Mouse (Mus musculus): ENCODE results near the gene Srebf2.

The Srebf2 gene

GRCm38 (mm10) chr15:82158243-82159035, 11.5 kb downstream of the Srebf2 start:
- DNase-seq, result no peak

GRCm38 (mm10) chr15:82159471-82159870, 12.5 kb downstream of the Srebf2 start:
- DNase-seq, result no peak

DNA sequence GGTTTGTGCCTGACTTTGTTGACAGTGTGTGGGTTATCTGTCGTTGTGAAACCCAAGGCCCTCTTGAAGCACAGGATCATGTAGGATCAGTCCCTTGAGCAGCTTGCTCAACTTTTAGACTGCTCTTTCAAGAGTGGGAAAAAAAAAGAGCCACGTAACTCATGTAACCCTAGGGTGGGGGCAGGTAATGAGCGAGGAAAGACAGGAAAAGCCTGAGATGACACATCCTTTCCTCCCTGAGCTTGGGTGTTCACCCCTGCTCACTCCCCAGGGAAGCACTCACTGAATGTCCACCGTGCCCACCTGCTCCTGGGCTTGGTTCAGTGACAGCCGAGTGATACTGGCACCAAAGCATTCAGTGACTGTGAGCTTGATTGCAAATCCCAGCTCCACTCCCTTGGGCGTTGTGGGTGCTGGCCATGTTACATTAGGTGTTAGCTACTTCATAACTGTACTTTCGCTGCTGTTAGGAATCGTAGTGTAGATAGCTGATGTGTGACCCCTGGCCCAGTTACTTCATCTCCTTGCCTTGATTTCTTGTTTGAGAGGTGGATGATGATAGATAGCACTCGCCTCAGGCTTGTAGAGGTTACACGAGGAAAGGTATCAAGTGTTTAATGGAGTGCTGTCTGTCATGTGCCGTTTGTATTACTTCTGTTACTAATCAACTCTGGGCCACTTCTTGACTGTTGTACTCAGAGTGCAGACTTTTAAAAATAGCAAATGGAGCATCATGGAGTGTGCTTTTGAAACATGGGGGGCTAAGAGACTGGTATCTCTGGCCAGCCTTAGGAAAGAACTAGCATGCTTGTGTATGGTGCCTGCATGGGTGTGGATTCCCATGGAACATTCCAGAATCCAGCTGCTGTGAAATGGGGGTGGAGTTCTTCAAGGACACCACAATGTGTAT, 14.0 kb downstream of the Srebf2 start:
- no peak for DNase-seq

- no peak for DNase-seq
These were observed 15.1 kb downstream of the Srebf2 start for GRCm38 (mm10) chr15:82161965-82162600.

DNA sequence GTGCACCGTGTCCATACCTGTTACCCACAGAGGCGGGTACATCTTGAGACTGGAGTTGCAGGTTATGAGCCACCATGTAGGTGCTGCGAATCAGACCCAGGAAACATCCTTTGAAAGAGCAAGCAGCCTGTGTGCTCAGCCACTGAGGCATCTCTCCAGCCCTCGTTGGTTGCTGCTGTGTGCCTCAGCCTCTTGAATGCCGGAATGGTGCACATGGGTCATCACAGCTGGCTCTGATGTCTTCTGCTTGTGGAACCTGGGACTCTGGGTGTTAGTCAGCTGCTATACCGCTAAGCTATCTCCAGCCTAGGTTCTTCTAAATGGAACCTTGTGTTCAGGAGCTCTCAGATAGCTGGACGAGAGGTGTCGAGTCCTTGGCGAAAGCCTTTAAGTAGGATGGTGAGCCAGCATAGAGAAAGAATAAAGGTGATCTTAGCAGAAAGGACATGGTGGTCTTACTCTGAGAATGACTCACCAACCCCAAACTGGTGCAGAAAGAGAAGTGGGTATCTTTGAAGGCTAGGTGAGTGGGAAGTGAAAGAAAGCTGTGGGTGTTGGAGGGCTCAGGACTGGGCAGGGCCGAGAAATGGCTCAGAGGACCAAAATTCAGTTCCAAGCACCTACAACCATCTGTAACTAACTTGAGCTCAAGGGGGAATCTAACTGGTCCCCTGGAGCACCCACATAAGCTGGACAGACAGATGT, 16.5 kb downstream of the Srebf2 start:
- no peak for DNase-seq

DNA sequence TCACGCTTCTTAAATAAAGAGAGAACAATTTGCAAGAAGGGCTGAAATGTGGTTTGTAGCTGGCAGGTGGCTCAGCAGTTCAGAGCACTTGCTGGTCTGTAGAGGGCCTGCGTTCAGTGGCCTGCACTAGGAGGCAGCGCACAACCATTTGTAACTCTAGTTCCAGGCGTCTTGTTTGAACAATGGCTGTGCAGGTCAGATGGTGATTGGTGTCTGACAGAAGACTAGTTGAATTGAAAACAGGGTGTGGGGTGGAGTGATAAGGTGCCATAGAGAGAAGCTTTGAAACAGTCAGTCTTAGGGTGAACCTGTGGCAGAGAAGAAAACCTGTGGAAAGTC, 17.0 kb downstream of the Srebf2 start:
- no peak for DNase-seq

- DNase-seq, result no peak
These were observed 17.5 kb downstream of the Srebf2 start for GRCm38 (mm10) chr15:82164496-82164895.

GRCm38 (mm10) chr15:82165332-82166239, 18.6 kb downstream of the Srebf2 start:
- peak; percentile 95 for DNase-seq

- DNase-seq, result peak; percentile 73
These were observed 19.5 kb downstream of the Srebf2 start for GRCm38 (mm10) chr15:82166240-82167100.

GRCm38 (mm10) chr15:82167201-82168168, 20.5 kb downstream of the Srebf2 start:
- no peak for DNase-seq

GRCm38 (mm10) chr15:82169671-82170070, 22.7 kb downstream of the Srebf2 start:
- no peak for DNase-seq

GRCm38 (mm10) chr15:82170437-82171377, 23.7 kb downstream of the Srebf2 start:
- DNase-seq, result no peak

DNA sequence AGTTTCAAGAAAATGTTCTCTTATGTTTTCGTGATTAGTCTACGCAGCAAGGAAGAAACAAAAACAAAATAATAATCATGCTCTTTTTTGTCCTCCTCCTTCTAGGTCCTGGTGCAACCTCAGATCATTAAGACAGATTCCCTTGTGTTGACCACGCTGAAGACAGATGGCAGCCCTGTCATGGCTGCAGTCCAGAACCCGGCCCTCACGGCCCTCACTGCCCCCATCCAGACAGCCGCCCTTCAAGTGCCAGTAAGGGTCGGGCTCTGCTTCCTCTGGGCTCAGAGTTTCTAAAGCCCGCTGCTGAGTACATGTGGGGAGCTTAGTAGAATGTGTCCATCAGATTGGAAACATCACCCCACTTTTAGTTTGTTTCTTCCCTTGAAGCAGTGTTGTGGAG, 25.7 kb downstream of the Srebf2 start:
- DNase-seq, result no peak

GRCm38 (mm10) chr15:82175091-82175490, 28.1 kb downstream of the Srebf2 start:
- DNase-seq, result no peak

DNA sequence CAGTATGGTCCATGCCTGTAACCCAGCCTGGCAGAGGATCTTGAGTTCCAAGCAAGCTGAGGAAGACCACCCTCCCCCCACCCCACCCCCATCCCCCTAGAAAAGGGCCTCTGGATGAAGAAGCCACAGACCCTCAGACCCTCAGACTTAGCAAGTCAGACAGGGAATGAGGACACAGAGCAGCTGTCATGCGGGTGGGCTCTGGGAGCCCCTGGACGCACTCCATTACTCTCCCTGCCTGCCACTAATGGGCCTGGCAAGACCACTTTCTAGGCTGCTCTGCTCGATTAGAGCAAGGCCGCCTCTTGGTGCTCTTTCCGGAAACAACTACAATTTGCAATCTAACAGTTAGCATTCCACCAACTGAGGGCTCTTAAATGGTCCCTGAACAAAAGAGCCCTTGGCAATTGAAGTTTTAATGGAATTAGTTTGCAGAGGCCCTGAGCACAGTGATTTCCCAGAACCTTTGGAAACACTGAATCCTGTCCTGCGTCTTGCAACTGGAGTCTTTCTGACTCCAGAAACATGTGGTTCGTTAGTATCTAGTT, 30.8 kb downstream of the Srebf2 start:
- DNase-seq, result no peak

- DNase-seq, result no peak
These were observed 34.1 kb downstream of the Srebf2 start for GRCm38 (mm10) chr15:82181131-82181530.

- no peak for DNase-seq
These were observed 35.3 kb downstream of the Srebf2 start for GRCm38 (mm10) chr15:82182311-82182710.

GRCm38 (mm10) chr15:82183596-82183995, 36.6 kb downstream of the Srebf2 start:
- DNase-seq, result no peak

Measured in thymus, postnatal 4 days (tissue).